Mouse (Mus musculus): ENCODE results near the gene Npb.
"Not testable (repeated sequence)": the region's sequence is repeated elsewhere in the genome, so short reads cannot be mapped to it uniquely, and the experiment has no call there.

Npb gene

GRCm38 (mm10) chr11:120608241-120609034 is at the start of gene Npb:
Npb (plus strand) TSS chr11:120608477.
- DNase-seq (ENCODE audit: low spot score): no peak

DNA sequence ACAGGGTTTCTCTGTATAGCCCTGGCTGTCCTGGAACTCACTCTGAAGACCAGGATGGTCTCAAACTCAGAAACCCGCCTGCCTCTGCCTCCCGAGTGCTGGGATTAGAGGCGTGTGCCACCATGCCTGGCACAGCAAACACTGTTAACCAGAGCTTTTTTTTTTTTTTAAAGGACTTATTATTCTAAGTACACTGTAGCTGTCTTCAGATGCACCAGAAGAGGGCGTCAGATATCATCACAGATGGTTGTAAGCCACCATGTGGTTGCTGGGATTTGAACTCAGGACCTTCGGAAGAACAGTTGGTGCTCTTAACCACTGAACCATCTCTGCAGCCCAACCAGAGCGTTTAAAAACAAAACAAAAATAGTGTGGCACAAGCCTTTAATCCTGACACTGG is 49.4 kb upstream of the Npb start:
- DNase-seq (ENCODE audit: low spot score): not testable (repeated sequence)

DNA sequence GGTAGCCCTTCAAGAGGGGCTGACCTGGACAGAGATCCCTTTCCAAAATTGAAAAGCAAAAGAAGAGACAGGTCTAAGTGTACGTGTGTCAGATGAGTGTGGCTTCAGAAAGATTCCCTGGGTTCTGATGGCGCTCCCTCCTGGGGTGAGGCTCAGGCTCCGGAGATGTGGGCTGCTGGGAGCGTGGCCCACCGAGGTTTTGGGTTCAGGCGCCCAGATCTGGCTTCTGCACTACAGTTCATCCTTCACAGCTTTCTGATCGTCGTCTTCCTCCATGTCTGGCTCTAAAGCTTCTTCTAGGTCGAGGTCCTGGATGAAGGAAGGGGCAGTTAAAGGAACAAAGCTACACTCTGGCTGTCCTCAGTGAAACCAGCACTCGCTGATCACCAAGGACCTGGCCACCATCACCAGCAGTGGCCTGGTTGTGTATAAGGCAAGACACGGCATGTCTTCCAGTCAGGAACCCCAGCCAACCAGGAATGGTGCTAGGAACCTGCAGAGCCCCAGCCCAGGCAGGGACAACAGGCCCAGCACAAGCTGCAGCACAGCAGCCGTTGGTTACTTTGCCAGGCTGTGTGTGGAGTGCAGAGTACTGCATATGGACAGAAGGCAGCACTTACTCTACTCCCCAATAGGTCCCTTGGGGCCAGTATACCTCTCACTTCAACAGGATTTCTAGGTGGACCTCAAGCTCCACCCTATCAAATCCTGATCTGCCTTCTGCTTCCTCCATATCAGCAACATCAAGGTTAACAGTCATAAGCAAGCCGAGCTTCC is 47.1 kb upstream of the Npb start:
- no peak for DNase-seq (ENCODE audit: low spot score)

DNA sequence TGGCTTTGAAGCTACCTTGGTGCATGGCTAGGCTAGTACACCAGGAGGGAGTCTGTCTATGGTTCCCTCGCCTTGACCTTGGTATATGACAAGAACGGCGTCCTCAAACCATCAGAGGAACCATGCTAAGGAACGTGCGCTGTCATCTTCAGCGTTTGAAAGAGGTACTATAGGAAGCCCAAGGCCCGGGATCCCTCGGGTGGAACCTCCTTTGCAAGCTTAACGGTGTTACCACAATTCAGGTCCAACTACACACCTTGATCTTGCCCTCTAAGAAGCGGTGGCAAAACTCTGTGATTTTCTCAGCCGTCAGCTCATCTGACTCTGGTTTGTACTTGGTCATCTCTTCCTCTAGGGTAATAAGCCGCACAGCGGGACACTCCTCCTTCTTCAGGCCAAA is 45.3 kb upstream of the Npb start:
- no peak for DNase-seq (ENCODE audit: low spot score)

- no peak for DNase-seq (ENCODE audit: low spot score)
These were observed 43.2 kb upstream of the Npb start for GRCm38 (mm10) chr11:120565114-120565513.

GRCm38 (mm10) chr11:120568324-120568723 is 40.0 kb upstream of the Npb start:
- no peak for DNase-seq (ENCODE audit: low spot score)

DNA sequence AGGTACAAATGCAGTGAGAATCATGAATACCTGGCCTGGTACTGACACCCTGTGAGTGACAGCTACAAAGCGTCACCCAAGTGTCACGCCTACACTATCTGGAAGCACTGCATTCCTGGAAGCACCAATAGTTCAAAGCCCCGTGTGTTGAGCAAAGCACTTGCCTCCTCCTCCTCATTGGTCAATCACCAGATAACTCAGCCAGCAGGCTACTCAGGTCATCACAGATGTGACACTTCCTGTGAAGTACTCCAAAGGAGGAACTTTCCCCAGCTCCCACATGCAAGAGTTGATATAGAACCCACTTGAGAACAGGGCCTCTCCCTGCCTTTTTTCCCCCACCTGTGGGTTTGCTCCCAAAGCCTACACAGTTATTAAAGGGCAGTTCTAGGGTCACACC is 37.2 kb upstream of the Npb start:
- DNase-seq (ENCODE audit: low spot score): no peak

GRCm38 (mm10) chr11:120571754-120572416 is 36.4 kb upstream of the Npb start:
- no peak for DNase-seq (ENCODE audit: low spot score)

- no peak for DNase-seq (ENCODE audit: low spot score)
These were observed 35.9 kb upstream of the Npb start for GRCm38 (mm10) chr11:120572417-120572751.

DNA sequence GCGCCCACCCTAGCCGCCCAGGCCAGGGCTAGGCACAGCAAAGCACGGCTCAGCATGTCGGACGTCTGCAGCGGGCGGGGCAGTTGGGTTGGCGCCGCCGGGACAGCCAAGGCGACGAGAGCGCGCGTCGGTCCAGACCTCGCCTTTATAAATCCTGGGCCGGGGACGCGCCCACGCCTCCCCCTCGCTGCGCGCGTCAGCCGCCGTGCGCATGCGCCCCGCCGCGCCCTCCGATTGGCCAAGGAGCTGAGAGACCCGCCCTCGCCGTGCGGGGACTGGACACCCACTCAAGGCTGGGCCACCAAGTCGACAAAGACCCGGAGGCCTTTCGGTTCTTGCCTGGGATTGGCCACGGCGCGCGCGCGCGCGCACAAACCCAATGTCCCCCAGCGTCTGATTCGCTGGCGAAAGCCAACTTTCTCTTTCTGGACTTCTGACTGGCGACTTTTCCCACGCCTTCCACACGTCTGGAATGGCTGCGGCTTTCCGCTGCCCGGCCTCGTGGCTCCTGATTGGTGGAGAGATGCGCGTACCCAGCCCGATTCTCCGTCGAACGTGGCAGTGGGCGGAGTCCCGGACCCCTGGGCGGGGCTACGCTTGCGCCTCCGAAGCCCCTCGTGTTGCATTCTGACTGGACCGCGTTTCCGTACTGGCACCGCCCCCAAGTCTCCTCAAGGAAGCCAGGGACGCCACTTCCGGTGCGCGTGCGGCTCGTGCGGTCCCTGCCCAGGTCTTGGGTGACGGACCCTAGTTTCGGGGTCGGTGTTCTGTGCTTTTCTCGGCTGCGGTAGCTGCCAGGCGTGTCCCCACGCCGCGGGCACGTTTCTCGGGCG is 35.3 kb upstream of the Npb start, which contains the start of gene P4hb:
Gene P4hb, minus strand, starts transcription at position 502 of the 833 bp plus-strand sequence.
- DNase-seq (ENCODE audit: low spot score): peak; percentile 100

GRCm38 (mm10) chr11:120573585-120574277 is 34.5 kb upstream of the Npb start:
- DNase-seq (ENCODE audit: low spot score): no peak

DNA sequence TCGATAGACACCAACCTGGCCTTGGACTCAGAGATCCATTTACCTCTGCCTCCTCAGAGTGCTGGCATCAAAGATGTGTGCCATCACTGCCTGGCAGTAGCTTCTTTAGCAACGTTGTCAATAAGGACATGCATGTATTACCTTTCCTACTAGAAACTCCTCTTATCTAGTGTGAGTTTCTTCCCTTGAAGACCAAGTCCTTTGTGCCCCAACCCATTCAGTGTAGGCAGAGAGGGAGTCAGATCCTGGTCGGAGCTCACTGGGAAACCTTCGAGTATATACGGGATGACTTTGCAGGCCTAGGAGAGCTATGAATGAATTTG is 34.0 kb upstream of the Npb start:
- no peak for DNase-seq (ENCODE audit: low spot score)

DNA sequence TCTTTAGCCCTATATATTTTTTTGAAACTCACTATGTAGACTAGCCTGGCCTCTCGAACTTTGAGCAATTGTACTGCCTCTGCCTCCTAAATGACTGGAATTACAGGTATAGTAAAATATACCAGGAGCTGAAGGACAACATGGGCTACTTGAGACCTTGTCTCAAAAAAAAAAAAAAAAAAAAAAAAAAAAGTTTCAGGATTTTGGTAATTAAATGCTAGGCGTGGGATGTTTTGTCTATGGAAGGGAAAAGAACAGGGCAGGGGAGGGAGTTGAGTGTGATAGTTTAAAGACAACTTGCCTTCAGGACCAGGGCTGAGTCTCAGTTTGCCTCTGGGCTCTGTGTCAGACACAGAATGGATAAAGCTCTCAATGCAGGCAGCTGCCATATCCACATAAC is 33.2 kb upstream of the Npb start:
- DNase-seq (ENCODE audit: low spot score): no peak

- no peak for DNase-seq (ENCODE audit: low spot score)
These were observed 32.3 kb upstream of the Npb start for GRCm38 (mm10) chr11:120575940-120576339.

DNA sequence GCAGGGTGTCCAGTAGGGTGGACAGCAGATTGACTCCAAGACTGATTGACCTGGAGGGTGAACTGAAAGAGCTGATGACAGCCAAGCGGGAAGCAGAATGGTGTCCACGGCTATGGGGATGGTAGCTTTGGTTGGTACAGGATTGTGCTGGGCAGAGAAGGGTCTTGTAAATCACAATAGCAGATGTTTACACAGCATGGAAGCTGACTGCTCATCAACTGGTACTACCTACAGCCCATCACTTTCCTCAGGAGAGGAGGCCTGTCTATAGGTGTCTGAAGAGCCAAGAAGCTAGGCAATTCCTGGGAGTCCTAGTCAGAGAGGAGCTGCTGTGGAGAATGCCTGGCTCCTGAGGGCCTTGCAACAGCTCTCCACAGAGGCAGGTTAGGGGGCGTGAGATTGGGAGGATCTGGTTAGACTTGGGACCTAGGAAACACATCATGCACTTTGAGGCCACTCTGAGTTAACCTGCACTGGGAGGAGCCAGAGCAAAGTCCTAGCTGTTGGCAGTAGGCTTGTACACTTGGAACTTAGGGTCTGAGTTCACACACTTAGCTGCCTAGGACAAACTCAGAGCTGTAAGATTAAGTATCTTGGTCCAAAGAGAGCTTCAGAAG is 31.8 kb upstream of the Npb start:
- DNase-seq (ENCODE audit: low spot score): no peak

DNA sequence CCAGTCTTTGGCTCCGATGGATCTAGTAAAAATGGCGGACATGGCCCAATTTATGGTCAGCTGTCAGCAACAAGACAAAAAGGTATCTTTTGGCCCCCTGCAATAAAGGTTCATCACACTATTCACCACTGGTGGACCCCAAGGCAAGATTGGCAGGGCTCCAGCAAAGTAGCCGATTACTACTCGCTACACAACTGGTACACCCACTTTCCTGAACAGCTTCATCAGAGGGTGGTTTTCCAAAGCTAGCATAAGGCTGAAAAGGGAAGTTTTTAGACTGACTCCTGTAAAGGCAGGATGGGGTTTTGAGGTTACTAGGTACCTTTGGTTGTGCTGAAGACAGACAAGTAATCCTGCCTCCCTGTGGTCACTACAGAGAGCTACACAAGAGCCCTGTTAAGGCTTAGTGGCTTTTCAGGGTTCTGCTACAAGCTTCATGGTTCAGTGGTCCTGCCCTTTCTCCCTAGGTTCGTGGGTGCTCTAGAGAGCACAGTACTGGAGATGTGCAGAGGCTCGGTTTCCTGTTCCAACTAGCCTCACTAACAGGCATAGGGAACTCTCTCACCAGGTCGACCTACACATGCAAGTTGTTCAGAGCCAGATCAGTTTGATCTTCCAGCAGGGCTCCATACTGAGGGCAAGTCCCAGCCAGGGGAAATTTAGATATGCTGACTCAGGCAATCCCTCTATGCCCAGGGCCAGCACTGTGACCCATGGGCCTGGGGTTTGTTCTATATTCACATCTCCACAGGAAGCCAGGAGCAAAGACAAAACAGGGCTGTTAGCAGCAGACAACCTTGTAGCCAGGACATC is 30.9 kb upstream of the Npb start:
- DNase-seq (ENCODE audit: low spot score): no peak

GRCm38 (mm10) chr11:120578024-120578693 is 30.1 kb upstream of the Npb start:
- no peak for DNase-seq (ENCODE audit: low spot score)

DNA sequence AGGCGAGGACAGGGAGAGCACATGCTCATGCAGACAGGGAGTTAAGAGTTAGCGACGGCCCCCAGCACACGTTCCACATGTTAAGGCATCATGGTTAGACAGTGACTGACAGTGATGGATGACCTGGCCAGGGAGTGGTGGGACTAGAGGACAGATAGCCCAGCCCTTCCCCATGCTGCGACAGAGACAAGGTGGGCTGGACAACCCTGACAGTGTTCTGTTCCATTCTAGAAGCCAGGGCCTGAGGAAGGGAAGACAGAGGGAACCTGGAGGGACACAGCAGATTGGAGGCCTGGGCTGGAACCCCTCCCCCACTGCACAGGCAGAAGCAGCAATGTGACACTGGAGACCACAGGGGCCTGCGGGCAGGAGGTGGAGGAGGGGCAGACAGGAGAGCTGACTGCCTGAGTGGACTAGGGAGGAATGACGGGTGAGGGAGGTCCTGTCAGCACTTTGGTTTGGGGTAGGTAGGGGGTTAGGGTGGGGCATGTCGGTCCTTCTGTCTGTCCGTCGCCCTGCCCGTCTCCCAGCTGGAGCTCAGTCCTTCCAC is 29.5 kb upstream of the Npb start:
- DNase-seq (ENCODE audit: low spot score): no peak

Measured in ovary, adult 18-20 months (tissue).